Mouse (Mus musculus) cerebellum, adult 2 months (tissue): ENCODE results near the gene Foxp1.

Experiments used
- CTCF ChIP-seq: fragments of 200-500 bp; IDR thresholded peaks from 2 replicates; pipeline ENCODE4 v1.5.1; 2011; ENCODE audit warnings: low read depth, mild to moderate bottlenecking, control low read depth, low read length, moderate library complexity, borderline replicate concordance; ENCODE audit not compliant: insufficient read depth
- POLR2A ChIP-seq: fragments of 200-500 bp; IDR thresholded peaks from 2 replicates; pipeline ENCODE4 v1.6.1; 2011; ENCODE audit warnings: low read length, control low read depth, borderline replicate concordance; ENCODE audit not compliant: insufficient read depth

DNA sequence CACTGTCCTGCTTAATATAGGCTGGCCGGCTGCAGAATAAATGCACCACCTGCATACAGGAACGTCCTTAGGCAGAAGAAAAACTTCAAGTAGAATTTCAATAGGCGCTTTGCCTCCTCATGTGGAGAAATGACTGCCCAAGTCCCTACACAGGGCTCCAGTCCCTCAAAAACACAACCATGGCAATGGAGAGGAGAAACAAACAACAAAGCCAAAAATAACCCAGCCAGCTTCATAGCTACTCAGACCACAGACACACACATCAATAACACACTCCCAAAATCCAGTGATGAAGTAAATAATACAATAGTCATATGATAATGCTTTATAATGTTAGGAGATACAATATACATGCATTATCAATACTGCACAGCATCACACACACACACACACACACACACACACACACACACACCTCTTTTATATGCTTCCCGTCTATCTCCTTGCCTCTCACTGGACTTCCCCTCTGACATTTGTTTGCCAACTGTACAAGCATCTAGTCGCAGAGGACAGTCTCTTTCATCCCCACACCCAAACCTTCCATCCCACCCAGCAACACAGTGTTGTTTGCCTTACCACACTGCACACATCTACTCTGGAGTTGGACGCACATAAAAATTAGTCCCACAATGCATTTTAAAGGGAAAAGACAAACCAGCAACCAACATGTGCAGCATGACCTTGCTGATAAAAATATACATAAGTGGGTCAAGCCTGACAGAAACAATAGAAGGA lies 162.6 kb downstream of the Foxp1 start:
- no peak for TF ChIP-seq CTCF
- TF ChIP-seq POLR2A: no peak
